Mouse (Mus musculus): Measurements from ENCODE around the gene Top3a.

Top3a gene

DNA sequence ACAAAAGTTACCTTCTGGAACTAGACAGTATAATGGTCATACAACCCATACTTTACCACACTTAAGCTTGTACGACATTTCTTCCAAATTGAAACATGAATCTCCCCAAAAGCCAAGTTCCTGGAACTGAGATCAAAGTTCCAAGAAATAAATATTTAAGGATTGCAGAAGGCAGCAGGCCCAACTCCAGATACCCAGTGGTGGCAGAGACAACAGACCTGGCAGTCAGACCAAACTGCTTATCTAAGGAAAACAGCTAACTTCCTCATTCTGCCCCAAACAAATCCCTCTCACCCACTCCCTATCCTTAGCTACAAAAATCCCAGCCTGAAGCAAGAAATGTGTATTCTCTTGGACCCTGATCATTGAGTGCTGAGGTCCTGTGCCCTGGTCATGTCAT is 2.3 kb downstream of the Top3a start:
- no peak for DNase-seq (ENCODE audit: low spot score in 2 of 2)

GRCm38 (mm10) chr11:60774158-60774689 is 2.9 kb downstream of the Top3a start:
- no peak for DNase-seq (ENCODE audit: low spot score in 2 of 2)

- no peak for DNase-seq (ENCODE audit: low spot score in 2 of 2)
These were observed 5.0 kb downstream of the Top3a start for GRCm38 (mm10) chr11:60772161-60772560.

GRCm38 (mm10) chr11:60770776-60771175 is 6.4 kb downstream of the Top3a start:
- DNase-seq (ENCODE audit: low spot score in 2 of 2): no peak

DNA sequence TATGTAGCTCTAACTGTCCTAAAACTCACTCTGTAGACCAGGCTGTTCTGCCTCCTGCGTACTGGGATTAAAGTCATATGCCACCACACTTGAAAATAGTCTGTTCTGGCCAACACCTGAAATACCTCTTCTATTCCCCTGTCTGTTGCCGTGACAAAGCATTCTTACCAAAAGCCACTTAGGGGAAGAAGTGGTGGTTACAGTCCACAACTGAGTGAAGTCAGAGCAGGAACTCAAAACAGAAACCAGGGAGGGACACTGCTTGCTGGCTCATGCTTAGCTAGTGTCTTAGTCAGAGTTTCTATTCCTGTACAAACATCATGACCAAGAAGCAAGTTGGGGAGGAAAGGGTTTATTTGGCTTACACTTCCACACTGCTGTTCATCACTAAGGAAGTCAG is 7.8 kb downstream of the Top3a start:
- no peak for DNase-seq (ENCODE audit: low spot score in 2 of 2)

GRCm38 (mm10) chr11:60766969-60767368 is 10.2 kb downstream of the Top3a start:
- DNase-seq (ENCODE audit: low spot score in 2 of 2): no peak

- DNase-seq (ENCODE audit: low spot score in 2 of 2): no peak
These were observed 15.5 kb downstream of the Top3a start for GRCm38 (mm10) chr11:60761681-60762080.

DNA sequence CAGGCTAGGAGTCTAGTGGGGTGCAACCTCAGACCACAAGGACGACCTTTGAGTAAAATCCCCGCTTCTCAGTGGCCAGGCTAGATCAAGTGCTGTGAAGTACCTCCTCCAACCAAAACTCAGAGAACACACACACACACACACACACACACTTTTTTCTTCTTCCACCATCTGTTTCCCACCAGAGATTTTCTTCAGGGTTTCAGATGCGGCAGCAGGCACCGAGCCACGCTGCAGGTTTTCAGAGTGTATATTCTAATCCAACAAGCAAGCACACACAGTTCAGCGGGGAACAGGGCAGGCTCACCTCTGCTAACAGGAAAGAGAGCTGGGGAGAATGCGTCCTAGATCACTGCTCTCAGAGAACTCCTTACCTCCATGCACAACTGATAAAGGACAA is 21.6 kb downstream of the Top3a start:
- no peak for DNase-seq (ENCODE audit: low spot score in 2 of 2)

DNA sequence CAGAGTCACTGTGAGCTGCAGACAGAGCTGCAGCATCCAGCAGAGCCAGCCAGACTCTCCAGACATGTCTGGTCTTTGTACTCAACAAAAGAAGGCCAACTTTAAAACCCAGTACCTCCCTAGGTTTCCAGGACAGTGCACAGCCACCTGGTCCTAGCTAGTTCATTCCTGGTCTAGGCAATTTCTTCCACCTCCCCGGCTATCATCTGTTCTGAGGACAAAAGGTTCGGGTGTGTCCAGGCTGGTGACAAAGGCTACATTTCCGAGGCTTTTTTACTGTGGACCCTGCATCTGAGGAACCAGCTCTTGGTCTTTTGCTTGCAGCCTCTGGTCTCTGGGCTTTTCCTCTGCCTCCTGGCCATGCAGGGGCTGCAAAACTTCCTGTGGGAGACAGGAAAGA is 36.8 kb downstream of the Top3a start:
- DNase-seq (ENCODE audit: low spot score in 2 of 2): no peak

- no peak for DNase-seq (ENCODE audit: low spot score in 2 of 2)
These were observed 39.7 kb downstream of the Top3a start for GRCm38 (mm10) chr11:60737450-60737849.

DNA sequence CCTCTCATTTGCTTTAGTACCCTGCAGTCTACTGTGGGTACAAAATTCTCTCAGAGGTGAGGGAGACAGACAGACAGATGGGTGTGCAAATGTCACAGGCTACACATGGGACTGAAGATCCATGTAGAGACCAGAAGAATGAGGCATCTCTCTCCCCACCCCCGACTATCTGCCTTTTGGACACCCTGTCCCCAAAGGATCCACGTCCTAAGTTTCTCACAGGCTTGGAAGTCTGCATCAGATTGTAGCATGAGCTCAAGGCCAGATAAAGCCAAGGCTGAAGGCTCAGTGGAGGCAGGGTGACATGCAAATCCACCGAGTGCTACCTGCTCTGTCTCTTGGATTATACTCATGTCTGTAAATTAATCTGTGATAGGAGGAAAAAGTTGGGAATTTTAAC is 40.7 kb downstream of the Top3a start:
- DNase-seq (ENCODE audit: low spot score in 2 of 2): no peak

DNA sequence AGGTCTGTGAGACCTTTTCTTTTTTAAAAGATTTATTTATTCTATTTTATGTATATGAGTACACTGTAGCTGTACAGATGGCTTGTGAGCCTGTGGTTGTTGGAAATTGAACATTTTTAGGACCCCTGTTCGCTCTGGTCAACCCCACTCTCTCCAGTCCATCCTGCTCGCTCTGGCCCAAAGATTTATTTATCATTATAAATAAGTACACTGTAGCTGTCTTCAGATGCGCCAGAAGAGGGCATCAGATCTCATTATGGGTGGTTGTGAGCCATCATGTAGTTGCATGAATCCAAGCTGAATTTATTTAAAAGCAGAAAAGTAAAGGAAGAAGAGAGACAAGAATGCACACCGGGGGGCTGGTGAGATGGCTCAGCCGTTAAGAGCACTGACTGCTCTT is 42.0 kb downstream of the Top3a start:
- DNase-seq (ENCODE audit: low spot score in 2 of 2): no peak

DNA sequence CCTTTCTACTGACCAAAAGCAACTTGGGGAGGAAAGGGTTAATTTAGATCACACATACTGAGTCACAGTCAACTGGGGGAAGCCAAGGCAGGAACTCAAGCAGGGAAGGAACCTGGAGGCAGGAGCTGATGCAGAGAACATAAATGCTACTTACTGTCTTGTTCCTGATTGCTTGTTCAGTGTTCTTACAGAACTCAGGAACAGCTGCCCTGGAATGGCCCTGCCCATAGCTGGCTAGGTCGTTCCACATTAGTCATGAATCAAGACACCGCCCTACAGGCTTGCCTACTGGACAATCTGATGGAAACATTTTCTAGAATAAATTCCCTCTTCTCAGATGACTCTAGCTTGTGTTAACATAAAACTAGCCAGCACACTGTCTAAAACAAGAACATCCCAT is 43.0 kb downstream of the Top3a start:
- no peak for DNase-seq (ENCODE audit: low spot score in 2 of 2)

GRCm38 (mm10) chr11:60731251-60731650 is 45.9 kb downstream of the Top3a start:
- DNase-seq (ENCODE audit: low spot score in 2 of 2): no peak

DNA sequence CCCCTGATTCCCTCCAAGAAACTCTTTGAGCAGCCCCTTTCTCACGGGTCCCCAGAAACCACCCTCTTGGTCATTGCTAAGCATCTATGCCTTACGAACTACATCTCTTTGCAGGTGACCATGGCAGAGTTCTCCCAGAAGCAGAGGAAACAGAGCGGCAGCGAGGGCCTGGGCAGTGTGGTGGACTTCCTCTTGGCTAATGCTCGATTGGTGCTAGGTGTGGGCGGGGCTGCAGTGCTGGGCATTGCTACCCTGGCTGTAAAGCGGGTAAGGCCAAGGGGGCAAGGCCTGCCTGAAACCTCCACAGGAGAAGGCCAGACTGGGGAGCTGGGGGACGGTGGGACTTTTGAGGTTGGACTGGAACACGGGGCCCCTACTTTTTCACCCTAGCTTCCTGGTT is 47.0 kb downstream of the Top3a start:
- no peak for DNase-seq (ENCODE audit: low spot score in 2 of 2)

GRCm38 (mm10) chr11:60729217-60729641 is 47.9 kb downstream of the Top3a start:
- DNase-seq (ENCODE audit: low spot score in 2 of 2): no peak

GRCm38 (mm10) chr11:60728260-60728761 is 48.9 kb downstream of the Top3a start, which contains the start of gene Mief2:
Gene Mief2, plus strand, starts transcription at chr11:60728398.
- peak; percentile 74 to 90 for DNase-seq (ENCODE audit: low spot score in 2 of 2)

DNA sequence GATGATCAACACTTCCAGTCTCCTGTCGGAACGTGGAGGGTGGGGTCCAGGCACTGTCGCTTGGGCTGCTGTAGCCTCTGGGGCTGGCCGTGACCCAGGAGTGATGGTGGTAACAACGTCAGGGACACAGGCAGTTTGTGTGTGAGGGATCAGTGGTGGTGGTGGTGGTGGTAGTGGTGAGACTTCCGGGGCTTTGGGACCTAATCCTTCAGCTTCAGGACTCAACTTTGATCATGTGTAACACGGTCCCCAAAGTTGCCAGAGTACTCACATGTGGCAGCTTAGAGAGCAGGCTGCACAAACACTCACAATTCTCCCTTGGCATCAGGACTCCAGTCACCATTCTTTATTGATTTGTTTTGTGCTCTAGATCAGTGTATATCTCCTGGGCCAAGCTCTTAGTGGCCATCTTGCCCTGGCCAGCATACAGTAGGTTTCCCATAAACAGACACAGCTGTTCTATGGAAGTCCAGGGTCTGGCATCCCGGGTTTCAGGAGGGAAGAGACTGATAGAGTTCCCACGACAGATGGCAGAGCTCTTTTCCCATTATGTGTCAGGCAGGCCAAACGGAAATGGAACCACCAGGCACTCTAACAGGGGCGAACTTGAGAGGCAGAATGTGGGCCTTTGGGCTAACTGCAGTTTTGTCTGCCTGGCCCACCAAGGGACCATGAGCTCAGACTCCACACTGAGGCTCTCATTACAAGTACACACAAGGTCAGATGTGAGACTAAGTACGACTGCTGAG is 49.6 kb downstream of the Top3a start:
- no peak for DNase-seq (ENCODE audit: low spot score in 2 of 2)

DNA sequence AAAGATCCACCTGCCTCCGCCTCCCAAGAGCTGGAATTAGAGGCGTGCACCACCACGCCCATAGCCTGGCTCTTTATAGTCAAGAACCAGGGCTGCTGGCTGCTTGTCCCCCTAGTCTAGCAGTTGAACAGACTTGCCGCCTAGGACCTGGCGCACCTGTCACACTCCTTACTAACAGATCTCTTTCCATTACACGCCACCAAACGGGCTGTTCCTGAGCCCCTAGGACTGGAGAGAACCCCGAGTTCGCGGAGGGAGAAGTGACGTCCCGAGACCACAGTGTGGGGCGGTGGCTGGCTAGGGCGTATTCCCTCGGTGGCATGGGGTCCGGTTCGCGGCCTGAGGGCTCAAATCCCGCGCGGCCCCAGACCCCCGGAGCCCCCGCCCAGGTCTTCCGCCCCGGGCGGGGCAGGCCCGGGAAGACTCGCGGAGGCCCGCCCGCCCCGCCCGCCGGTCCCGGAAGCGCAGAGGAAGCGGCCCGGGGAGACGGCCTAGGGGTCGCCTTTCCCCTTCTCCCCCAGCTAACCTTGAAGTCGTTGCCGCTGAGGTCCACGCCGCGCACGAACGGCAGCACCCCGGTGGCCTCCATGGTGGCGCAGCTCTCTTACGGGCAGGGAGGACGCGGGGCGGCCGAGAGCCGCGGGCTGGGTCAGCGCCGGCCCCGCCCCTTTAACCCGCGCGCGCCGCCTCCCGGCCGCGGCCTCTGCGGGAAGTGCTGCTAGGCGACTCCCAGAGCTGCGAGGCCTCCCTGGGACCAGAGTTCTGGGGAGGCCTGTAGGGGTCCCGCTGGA is 50.4 kb downstream of the Top3a start, which contains the start of gene Flii:
Gene Flii, minus strand, starts transcription at position 663 of the 791 bp plus-strand sequence.
- DNase-seq (ENCODE audit: low spot score in 2 of 2): peak; percentile 52 to 81

DNA sequence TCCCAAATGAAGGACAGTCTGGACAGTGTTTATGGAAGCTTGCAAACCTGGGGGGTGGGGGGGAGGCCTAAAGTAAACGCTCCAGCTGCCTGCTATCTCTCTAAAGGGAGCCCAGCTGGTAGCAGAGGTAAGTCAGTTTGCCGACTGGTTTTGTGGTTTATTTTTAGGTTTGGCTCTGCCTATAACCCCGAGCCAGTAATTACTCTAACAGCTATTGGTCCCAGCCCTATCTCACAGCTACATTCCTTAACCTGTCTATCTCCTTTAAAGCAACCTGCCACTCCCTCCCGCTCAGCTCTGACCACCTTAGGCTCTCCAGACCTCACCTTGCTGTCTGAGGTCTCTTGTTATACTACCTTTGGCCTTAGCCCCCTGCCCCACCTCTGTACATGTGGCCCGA is 57.9 kb downstream of the Top3a start:
- DNase-seq (ENCODE audit: low spot score in 2 of 2): no peak

DNA sequence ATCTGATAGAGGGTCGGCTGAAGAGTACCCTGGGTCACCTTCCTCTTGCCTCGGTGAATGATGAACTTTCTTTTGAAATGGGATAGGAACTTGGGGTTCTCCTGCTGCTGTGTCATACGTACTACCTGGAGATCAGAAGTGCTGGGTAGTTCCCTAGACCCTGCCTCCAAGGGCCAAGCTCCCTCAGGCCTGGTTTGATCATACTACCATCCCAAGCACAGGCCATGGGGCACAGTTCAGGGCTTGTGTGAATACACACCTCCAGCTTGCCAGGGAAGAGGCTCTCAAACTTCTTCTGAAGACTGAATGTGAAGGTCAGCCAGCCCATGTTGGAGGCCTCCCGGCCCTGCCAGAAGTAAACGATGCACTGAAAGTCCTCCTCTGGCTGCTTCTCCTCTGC is 61.3 kb downstream of the Top3a start:
- no peak for DNase-seq (ENCODE audit: low spot score in 2 of 2)

GRCm38 (mm10) chr11:60712639-60713255 is 64.4 kb downstream of the Top3a start:
- no peak for DNase-seq (ENCODE audit: low spot score in 2 of 2)
